Mouse (Mus musculus): ENCODE data around the gene Tcte1. TPM values are rescaled to one million over a fixed set of nuclear protein-coding genes. Genes with fewer than 3 reads are reported as not detected.
A peak's percentile ranks its signal among the peaks of the same experiment; 100 is the strongest.

The Tcte1 gene
- polyA plus RNA-seq, 1 experiment from 2014 or later: 2.9 TPM

DNA sequence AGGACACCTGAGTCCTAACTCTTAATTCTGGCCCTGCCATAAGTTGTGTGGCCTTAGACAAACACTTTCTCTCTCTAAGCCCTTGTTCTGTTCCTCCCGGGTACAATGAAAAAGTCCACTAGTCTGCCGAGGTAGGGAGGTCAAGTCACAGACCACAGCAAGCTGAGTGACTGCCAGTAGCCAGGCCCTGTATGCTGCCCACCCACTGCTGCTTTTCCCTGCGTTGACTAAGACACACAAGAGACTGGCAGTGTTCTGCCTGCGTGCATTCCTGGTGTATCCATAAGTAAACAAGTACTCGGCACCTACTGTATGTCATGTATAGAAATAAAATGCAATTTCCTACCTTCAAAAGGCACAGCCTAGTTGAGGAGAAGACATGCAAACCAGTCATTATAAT is 27.0 kb downstream of the Tcte1 start:
- WGBS: 37% methylated on average over 5 of the region's 5 CpGs
- Histone ChIP-seq H3K27ac (replicated peaks) (peak overlapping the region; percentile 93; the same call in 1 of the 2 replicates), H3K4me3 (replicated peaks) (peak overlapping the region; percentile 81), H3K9me3 (replicated peaks) (no peaks in the 10 kb centered on the region), H3K4me1 (peaks cover 36% of the 10 kb centered on the region), H3K27me3 (replicated peaks) (peaks cover 30% of the 10 kb centered on the region), H3K4me2 (peak overlapping the region; percentile 72), H3K36me3 (peaks cover 6% of the 10 kb centered on the region), H3K9ac (replicated peaks) (no peak overlapping the region)
- ATAC-seq (ENCODE audit: low FRiP score): no peak

GRCm38 (mm10) chr17:45551249-45551796 is 28.1 kb downstream of the Tcte1 start:
- H3K36me3 ChIP-seq: peaks cover 6% of the 10 kb centered on the region
- 37% methylated on average over 7 of the region's 7 CpGs for WGBS
- H3K4me1 ChIP-seq: peaks cover 35% of the 10 kb centered on the region

DNA sequence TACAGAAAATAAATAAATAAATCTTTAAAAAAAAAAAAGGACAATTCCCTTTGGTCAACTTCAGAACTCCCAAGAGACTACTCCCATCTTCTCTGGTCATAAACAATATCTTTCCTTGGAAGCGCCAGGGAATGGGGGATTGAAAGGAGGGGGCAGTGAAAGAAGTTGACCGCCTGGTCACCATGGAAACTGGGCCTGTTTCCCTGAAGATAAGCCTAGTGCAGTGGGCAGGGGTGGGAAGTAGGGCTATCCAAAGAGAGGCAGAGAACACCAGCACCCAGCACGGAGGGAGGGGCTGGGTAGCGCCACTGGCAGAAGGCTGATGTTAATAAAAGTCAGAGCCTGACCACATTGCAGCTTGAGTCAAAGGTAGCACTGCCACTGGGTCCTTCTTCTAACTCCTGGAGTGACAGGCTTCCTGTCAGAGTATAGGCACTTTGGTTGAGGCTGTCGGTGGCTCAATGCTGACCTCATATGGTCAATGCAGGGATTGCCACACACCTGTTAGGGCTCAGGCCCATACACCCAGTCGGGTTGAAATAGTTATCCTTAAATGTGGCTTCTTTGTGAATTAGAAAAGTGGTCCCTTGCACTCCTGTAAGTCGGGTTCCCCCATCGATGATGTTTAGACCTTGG is 28.7 kb downstream of the Tcte1 start:
- H3K27me3 ChIP-seq (replicated peaks): peaks cover 21% of the 10 kb centered on the region
- H3K27ac ChIP-seq (replicated peaks): no peak overlapping the region
- no peak for ATAC-seq (ENCODE audit: low FRiP score)
- H3K4me1 ChIP-seq: peaks cover 41% of the 10 kb centered on the region
- no peaks in the 10 kb centered on the region for H3K36me3 ChIP-seq
- H3K4me3 ChIP-seq (replicated peaks): no peak overlapping the region
- no peak overlapping the region for H3K4me2 ChIP-seq
- no peaks in the 10 kb centered on the region for H3K9me3 ChIP-seq (replicated peaks)
- H3K9ac ChIP-seq (replicated peaks): no peak overlapping the region
- WGBS: 4% methylated on average over 8 of the region's 8 CpGs

More at GRCm38 (mm10) chr17:45551249-45551796, 28.1 kb downstream of the Tcte1 start:
- no peak for ATAC-seq (ENCODE audit: low FRiP score)
- H3K4me2 ChIP-seq: no peak overlapping the region
- no peaks in the 10 kb centered on the region for H3K9me3 ChIP-seq (replicated peaks)
- H3K27ac ChIP-seq (replicated peaks): no peak overlapping the region
- no peak overlapping the region for H3K4me3 ChIP-seq (replicated peaks)
- H3K9ac ChIP-seq (replicated peaks): no peak overlapping the region
- H3K27me3 ChIP-seq (replicated peaks): peaks cover 22% of the 10 kb centered on the region

DNA sequence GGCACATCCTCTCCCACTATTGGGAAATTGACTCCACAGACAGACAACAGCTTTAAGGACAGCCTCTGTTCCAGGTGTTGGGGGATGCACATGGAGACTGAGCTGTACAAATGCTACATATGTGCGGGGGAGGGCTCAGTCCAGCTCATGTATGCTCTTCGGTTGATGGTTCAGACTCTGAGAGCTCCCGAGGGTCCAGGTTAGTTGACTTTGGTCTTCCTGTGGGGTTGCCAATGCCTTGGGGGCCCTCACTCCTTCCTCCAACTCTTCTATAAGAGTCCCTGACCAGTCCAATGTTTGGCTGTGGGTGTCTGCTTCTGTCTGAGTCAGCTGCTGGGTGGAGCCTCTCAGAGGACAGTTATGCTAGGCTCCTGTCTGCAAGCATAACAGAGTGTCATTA is 29.8 kb downstream of the Tcte1 start:
- H3K27me3 ChIP-seq (replicated peaks): peaks cover 16% of the 10 kb centered on the region
- no peak overlapping the region for H3K27ac ChIP-seq (replicated peaks)
- no peak overlapping the region for H3K9ac ChIP-seq (replicated peaks)
- H3K4me3 ChIP-seq (replicated peaks): no peak overlapping the region
- WGBS: 81% methylated on average over 3 of the region's 3 CpGs
- H3K9me3 ChIP-seq (replicated peaks): no peaks in the 10 kb centered on the region
- no peak for ATAC-seq (ENCODE audit: low FRiP score)
- H3K36me3 ChIP-seq: no peaks in the 10 kb centered on the region
- peaks cover 34% of the 10 kb centered on the region for H3K4me1 ChIP-seq
- H3K4me2 ChIP-seq: no peak overlapping the region

- no peak for ATAC-seq (ENCODE audit: low FRiP score)
- H3K4me3 ChIP-seq (replicated peaks): no peak overlapping the region
These were observed 31.2 kb downstream of the Tcte1 start for GRCm38 (mm10) chr17:45554420-45554819.

DNA sequence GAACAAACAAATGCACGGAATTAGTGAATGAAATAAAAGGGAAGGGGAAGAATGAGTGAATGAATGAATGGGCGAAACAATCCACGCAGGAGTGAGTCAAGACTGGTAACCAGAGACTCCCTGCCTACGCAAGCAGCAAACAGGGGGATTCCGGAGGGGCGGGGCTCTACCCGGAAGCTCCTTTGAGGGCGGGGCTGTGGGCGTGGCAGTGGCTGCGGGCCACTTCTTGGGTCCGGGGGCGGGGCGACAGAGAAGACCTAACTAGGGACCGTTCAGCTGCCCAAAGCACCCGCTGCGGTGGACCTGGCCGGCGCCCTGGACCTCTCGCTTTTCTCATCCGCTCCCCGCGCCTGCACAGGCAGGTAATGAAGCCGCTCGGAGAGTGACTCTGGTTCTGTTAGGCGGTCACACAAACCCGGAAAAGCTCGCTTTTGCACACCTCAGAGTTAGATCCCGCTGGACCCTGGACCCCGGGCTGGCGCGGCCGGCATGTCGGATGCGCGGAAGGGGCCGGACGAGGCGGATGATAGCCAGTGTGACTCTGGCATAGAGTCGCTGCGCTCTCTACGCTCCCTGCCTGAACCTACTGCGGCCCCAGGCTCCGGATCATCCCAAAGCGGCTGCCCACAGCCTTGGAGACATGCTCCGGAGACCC is 32.3 kb downstream of the Tcte1 start, which contains the start of gene Nfkbie:
Gene Nfkbie, plus strand, starts transcription at position 252 of the 655 bp plus-strand sequence.
- H3K4me1 ChIP-seq: peaks cover 21% of the 10 kb centered on the region

More at GRCm38 (mm10) chr17:45554420-45554819, 31.2 kb downstream of the Tcte1 start:
- Histone ChIP-seq H3K4me1 (peaks cover 29% of the 10 kb centered on the region), H3K27ac (replicated peaks) (no peak overlapping the region), H3K36me3 (no peaks in the 10 kb centered on the region), H3K9ac (replicated peaks) (no peak overlapping the region), H3K9me3 (replicated peaks) (no peaks in the 10 kb centered on the region), H3K27me3 (replicated peaks) (peaks cover 16% of the 10 kb centered on the region), H3K4me2 (no peak overlapping the region)
- WGBS: 81% methylated on average over 1 of the region's 1 CpGs

GRCm38 (mm10) chr17:45556107-45556489 is 32.9 kb downstream of the Tcte1 start:
- Histone ChIP-seq H3K27ac (replicated peaks) (no peak overlapping the region), H3K9me3 (replicated peaks) (no peaks in the 10 kb centered on the region), H3K4me2 (peak overlapping the region; percentile 99), H3K27me3 (replicated peaks) (peaks cover 16% of the 10 kb centered on the region), H3K9ac (replicated peaks) (peak overlapping the region; percentile 74), H3K36me3 (no peaks in the 10 kb centered on the region), H3K4me1 (peaks cover 21% of the 10 kb centered on the region), H3K4me3 (replicated peaks) (peak overlapping the region; percentile 64)
- ATAC-seq (ENCODE audit: low FRiP score): no peak
- WGBS: 3% methylated on average over 14 of the region's 14 CpGs

More for the DNA sequence above, 32.3 kb downstream of the Tcte1 start, which contains the start of gene Nfkbie:
- Histone ChIP-seq H3K9me3 (replicated peaks) (no peaks in the 10 kb centered on the region), H3K4me2 (peak within 1 kb of the TSS; percentile 99), H3K4me3 (replicated peaks) (peak within 1 kb of the TSS; percentile 64), H3K36me3 (no peaks in the 10 kb centered on the region), H3K27me3 (replicated peaks) (peaks cover 16% of the 10 kb centered on the region), H3K27ac (replicated peaks) (0 out of 2 replicates have a peak within 1 kb of the TSS, but pooled peaks have one; percentile 29), H3K9ac (replicated peaks) (peak within 1 kb of the TSS; percentile 74)
- ATAC-seq (ENCODE audit: low FRiP score): peak; percentile 68
- WGBS: under 1% methylated on average over 45 of the region's 45 CpGs

GRCm38 (mm10) chr17:45556514-45557245 is 33.4 kb downstream of the Tcte1 start:
- no peak for ATAC-seq (ENCODE audit: low FRiP score)
- WGBS: 80% methylated on average over 3 of the region's 3 CpGs

DNA sequence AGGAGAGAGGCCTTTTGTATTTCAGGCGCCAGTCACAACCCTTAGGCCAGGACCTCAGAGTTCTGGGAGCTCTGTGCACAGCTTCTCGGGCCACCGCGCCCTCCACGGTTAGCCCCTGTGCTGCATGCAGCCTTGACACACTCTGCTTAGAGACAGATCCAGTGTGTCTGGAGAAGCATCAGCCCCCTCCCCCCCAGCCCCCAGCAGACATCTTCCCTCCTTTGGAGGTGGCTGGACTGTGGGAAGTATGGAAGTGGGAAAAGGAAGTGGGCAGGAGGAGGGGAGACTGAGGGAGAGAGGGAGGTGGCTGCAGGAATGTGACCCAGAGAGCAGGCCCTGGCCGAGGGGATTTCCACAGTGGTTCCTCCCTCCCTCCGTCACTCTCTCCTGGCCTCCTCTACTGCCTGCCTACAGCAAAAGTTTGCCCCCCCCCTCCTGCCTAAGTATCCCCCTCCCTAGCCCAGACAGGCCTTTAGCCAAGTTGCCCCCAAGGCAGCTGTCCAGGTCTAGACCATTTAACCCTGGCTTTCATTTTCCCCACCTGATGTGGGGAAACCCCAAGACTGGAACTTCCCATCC is 34.1 kb downstream of the Tcte1 start:
- Histone ChIP-seq H3K9ac (replicated peaks) (no peak overlapping the region), H3K4me2 (0 out of 2 replicates have a peak overlapping the region, but pooled peaks have one; percentile 99), H3K9me3 (replicated peaks) (no peaks in the 10 kb centered on the region), H3K36me3 (no peaks in the 10 kb centered on the region), H3K27me3 (replicated peaks) (peaks cover 16% of the 10 kb centered on the region), H3K4me1 (peaks cover 17% of the 10 kb centered on the region), H3K27ac (replicated peaks) (no peak overlapping the region), H3K4me3 (replicated peaks) (no peak overlapping the region)
- no peak for ATAC-seq (ENCODE audit: low FRiP score)
- WGBS: 63% methylated on average over 7 of the region's 7 CpGs

More at GRCm38 (mm10) chr17:45556514-45557245, 33.4 kb downstream of the Tcte1 start:
- Histone ChIP-seq H3K9me3 (replicated peaks) (no peaks in the 10 kb centered on the region), H3K9ac (replicated peaks) (peak overlapping the region; percentile 74; the same call in 1 of the 2 replicates), H3K4me1 (peaks cover 21% of the 10 kb centered on the region), H3K4me2 (peak overlapping the region; percentile 99), H3K27me3 (replicated peaks) (peaks cover 16% of the 10 kb centered on the region), H3K36me3 (no peaks in the 10 kb centered on the region), H3K27ac (replicated peaks) (no peak overlapping the region), H3K4me3 (replicated peaks) (peak overlapping the region; percentile 64)

DNA sequence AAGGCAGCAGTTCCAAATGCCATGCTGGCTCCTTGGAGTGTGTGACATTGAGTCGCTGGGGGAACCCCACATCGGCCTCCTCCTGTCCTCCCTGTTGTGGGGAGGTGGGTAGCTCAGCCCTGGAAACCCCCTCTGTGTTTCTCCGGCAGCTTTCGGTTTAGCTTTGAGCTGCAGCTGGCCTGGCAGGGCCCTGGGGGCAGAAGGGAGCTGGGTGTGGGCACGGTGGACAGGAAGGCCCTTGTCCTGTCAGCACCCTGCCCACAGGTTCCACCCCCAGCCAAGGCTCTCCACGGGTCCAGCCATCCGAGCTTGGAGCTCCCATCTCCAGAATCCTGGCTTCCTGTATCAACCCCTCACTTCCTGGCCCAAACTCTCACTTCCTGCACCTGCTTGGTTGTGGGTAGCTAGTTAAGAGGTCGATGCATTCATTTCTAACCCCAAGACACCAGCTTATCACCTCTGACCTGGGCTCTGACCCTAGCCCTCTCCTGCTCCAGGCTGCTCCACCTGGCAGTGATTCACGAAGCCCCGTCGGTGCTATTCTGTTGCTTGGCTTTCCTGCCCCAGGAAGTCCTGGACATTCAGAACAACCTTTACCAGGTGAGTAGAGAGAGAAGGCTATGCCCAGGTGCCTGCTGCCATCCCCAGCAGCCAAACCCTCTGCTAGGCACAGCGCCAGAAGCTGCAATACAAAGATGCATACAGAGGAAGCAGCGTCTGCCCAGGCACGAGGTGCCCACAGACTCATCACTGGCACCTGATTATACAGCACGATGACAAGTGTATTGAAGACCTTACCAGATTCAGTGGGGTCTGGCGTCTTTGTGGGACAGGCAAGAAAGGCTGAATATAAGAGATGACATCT is 35.0 kb downstream of the Tcte1 start:
- no peaks in the 10 kb centered on the region for H3K9me3 ChIP-seq (replicated peaks)
- 76% methylated on average over 16 of the region's 16 CpGs for WGBS
- H3K36me3 ChIP-seq: no peaks in the 10 kb centered on the region
- H3K4me1 ChIP-seq: peaks cover 17% of the 10 kb centered on the region
- no peak overlapping the region for H3K27ac ChIP-seq (replicated peaks)
- H3K4me2 ChIP-seq: no peak overlapping the region
- H3K27me3 ChIP-seq (replicated peaks): peaks cover 13% of the 10 kb centered on the region
- H3K9ac ChIP-seq (replicated peaks): no peak overlapping the region
- H3K4me3 ChIP-seq (replicated peaks): no peak overlapping the region
- ATAC-seq (ENCODE audit: low FRiP score): no peak

All from neural tube, embryonic 15.5 days (tissue).